Mouse (Mus musculus) T-helper 17 cell (primary cell): ENCODE measurements at regions not wholly inside any gene's neighbourhood (a gene's known extent, or its start where the extent isn't known, plus 50 kb on each side); places are given as distances from the start of the nearest gene placed in this dataset.

Source experiments
- in situ Hi-C, 2 experiments: fragments of 300-600 bp; cut with MboI, MseI; formaldehyde crosslinking; loops; 1 replicate in 1 of 2; 2 replicates in 1 of 2; pipeline ENCODE4 v1.15.1; 2025; ENCODE audit warnings: high pct_unique_total_duplicates in 2 of 2

GRCm38 (mm10) chr4:81734391-81734790 is 291.8 kb upstream of the Mpdz start:
- in situ Hi-C loops, result no loop called here

GRCm38 (mm10) chr4:81730386-81730785 is 287.8 kb upstream of the Mpdz start:
- in situ Hi-C loops, result no loop called here

- in situ Hi-C loops, result no loop called here
These were observed 286.3 kb upstream of the Mpdz start for GRCm38 (mm10) chr4:81728961-81729360.

- in situ Hi-C loops, result no loop called here
These were observed 285.3 kb upstream of the Mpdz start for GRCm38 (mm10) chr4:81727735-81728581.

- in situ Hi-C loops, result no loop called here
These were observed 284.4 kb upstream of the Mpdz start for GRCm38 (mm10) chr4:81726761-81727723.

- in situ Hi-C loops, result no loop called here
These were observed 282.1 kb upstream of the Mpdz start for GRCm38 (mm10) chr4:81724751-81725150.

- in situ Hi-C loops, result no loop called here
These were observed 269.8 kb upstream of the Mpdz start for GRCm38 (mm10) chr4:81712378-81712777.

GRCm38 (mm10) chr4:81695182-81695581 is 252.6 kb upstream of the Mpdz start:
- in situ Hi-C loops, result no loop called here

- in situ Hi-C loops, result no loop called here
These were observed 234.6 kb upstream of the Mpdz start for GRCm38 (mm10) chr4:81677205-81677604.

GRCm38 (mm10) chr4:81674871-81675270 is 232.3 kb upstream of the Mpdz start:
- in situ Hi-C loops, result no loop called here

GRCm38 (mm10) chr4:81673398-81674265 is 231.0 kb upstream of the Mpdz start:
- in situ Hi-C loops, result no loop called here

GRCm38 (mm10) chr4:81671986-81672385 is 229.4 kb upstream of the Mpdz start:
- in situ Hi-C loops, result no loop called here

- in situ Hi-C loops, result no loop called here
These were observed 226.6 kb upstream of the Mpdz start for GRCm38 (mm10) chr4:81669181-81669580.

- in situ Hi-C loops, result no loop called here
These were observed 218.5 kb upstream of the Mpdz start for GRCm38 (mm10) chr4:81661096-81661495.

- in situ Hi-C loops, result no loop called here
These were observed 185.8 kb upstream of the Mpdz start for GRCm38 (mm10) chr4:81628496-81628828.

- in situ Hi-C loops, result no loop called here
These were observed 185.3 kb upstream of the Mpdz start for GRCm38 (mm10) chr4:81627714-81628495.

- in situ Hi-C loops, result no loop called here
These were observed 182.8 kb upstream of the Mpdz start for GRCm38 (mm10) chr4:81625348-81625934.

GRCm38 (mm10) chr4:81624111-81624510 is 181.5 kb upstream of the Mpdz start:
- in situ Hi-C loops, result no loop called here

- in situ Hi-C loops, result no loop called here
These were observed 178.9 kb upstream of the Mpdz start for GRCm38 (mm10) chr4:81621391-81622137.

GRCm38 (mm10) chr4:81617191-81617590 is 174.6 kb upstream of the Mpdz start:
- in situ Hi-C loops, result no loop called here
